Mouse (Mus musculus) intestine, embryonic 15.5 days (tissue): Measurements from ENCODE around the gene Kcnj1. TPM values are rescaled to one million over a fixed set of nuclear protein-coding genes. Genes with fewer than 3 reads are reported as not detected.
A peak's percentile ranks its signal among the peaks of the same experiment; 100 is the strongest.

Source experiments
- ATAC-seq: fragments of 200-750 bp; cut with Nextera tagmentation; 2 replicates; pipeline ENCODE4 v1.8.0; 2017; ENCODE audit warnings: moderate TSS enrichment, moderate library complexity
- H3K27ac ChIP-seq: fragments of 300-500 bp; sonication (generic); 2 replicates; pipeline ENCODE4 v1.5.1; 2015; ENCODE audit warnings: mild to moderate bottlenecking, inconsistent platforms
- H3K27me3 ChIP-seq: fragments of 300-500 bp; sonication (generic); replicated peaks from 2 replicates; pipeline ENCODE4 v1.6.1; 2015; ENCODE audit warnings: inconsistent platforms
- H3K36me3 ChIP-seq: fragments of 300-500 bp; sonication (generic); 2 replicates; pipeline ENCODE4 v1.6.1; 2015; ENCODE audit warnings: inconsistent platforms
- H3K4me1 ChIP-seq: fragments of 300-500 bp; sonication (generic); replicated peaks from 2 replicates; pipeline ENCODE4 v1.6.1; 2015; ENCODE audit warnings: inconsistent platforms
- H3K4me2 ChIP-seq: fragments of 300-500 bp; sonication (generic); replicated peaks from 2 replicates; pipeline ENCODE4 v1.6.1; 2015; ENCODE audit warnings: mild to moderate bottlenecking, inconsistent platforms
- H3K4me3 ChIP-seq: fragments of 300-500 bp; sonication (generic); replicated peaks from 2 replicates; pipeline ENCODE4 v1.5.1; 2015; ENCODE audit warnings: inconsistent platforms
- H3K9ac ChIP-seq: fragments of 300-500 bp; sonication (generic); 2 replicates; pipeline ENCODE4 v1.6.1; 2015; ENCODE audit warnings: inconsistent platforms
- H3K9me3 ChIP-seq: fragments of 300-500 bp; sonication (generic); 2 replicates; pipeline ENCODE4 v1.6.1; 2016; ENCODE audit warnings: inconsistent platforms
- WGBS: fragments of 180-500 bp; shearing (Covaris S2); methylation state at CpG from one replicate; pipeline ENCODE4 v1.1.7; 2015; 5-methylcytosine and 5-hydroxymethylcytosine counted together
- polyA plus RNA-seq: library from polyadenylated mRNA; unstranded; fragments of >200 nt; fragmentation: Nextera tagmentation; extraction: Ambion mirVana; gene quantifications from 2 replicates; pipeline ENCODE4 v1.2.1, GENCODE M21; 2015

Kcnj1 gene
- polyA plus RNA-seq, 1 experiment from 2014 or later, result not detected

DNA sequence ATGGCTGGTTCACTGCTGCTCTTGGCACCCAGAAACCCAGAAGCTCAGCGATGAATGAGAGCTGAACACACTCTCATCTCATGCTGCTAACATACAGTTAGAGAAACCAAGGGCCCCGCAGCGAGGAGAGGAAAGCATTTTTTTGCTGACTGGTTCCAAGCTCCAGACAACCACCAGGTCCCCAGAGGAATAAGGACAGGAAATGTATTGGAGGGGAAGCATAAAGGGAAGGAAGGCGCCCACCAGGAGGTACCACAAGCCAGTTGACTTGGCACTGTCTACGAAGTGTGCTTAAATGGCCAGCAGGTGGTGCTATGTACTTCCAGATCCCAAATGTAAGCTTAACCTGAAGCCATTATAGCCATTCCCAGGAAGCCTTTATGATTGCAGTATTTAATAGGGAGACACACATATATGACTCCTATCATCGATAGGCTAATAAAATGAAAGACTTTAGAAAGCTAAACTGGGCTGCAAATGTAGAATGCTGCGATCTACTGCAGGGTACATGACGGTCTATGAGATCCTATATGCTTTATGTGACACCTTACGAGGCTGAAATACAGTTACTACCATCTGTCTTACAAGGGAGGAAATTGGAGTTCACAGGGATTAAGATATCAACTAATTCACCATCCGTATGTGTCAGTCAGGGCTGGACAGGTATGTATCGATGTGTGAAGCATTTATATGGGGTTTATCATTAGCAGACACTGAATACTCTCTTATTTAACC is 33.1 kb downstream of the Kcnj1 start:
- Histone ChIP-seq H3K4me2 (no peak overlapping the region), H3K9me3 (no peaks in the 10 kb centered on the region), H3K27ac (no peak overlapping the region), H3K27me3 (peaks cover 13% of the 10 kb centered on the region), H3K4me1 (peaks cover 9% of the 10 kb centered on the region), H3K36me3 (no peaks in the 10 kb centered on the region), H3K9ac (no peak overlapping the region), H3K4me3 (no peak overlapping the region)
- ATAC-seq, result peak; percentile 59; the same call in 1 of the 2 replicates
- WGBS, result 40% methylated on average over 11 of the region's 11 CpGs

DNA sequence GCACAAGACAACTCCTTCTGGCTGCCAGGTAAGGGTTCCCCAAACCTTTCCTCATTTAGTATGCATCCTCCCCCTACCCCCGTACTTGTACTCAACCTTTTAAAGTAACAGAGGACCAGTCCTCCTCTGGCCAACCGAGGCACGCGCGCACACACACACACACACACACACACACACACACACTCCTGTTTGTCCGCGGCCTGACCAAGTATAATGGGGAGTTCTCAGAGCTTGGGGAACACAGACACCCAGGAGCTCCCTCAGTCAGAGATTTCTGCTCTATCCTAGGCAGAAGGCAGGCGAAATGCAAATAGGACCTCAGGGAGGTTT is 36.4 kb downstream of the Kcnj1 start:
- Histone ChIP-seq H3K36me3 (no peaks in the 10 kb centered on the region), H3K4me3 (peak overlapping the region; percentile 47), H3K4me1 (no peaks in the 10 kb centered on the region; the same call in none of the 2 replicates), H3K9ac (peak overlapping the region; percentile 61), H3K27ac (no peak overlapping the region), H3K27me3 (peaks cover 13% of the 10 kb centered on the region), H3K4me2 (peak overlapping the region; percentile 97), H3K9me3 (no peaks in the 10 kb centered on the region)
- no peak for ATAC-seq
- 21% methylated on average over 8 of the region's 8 CpGs for WGBS

DNA sequence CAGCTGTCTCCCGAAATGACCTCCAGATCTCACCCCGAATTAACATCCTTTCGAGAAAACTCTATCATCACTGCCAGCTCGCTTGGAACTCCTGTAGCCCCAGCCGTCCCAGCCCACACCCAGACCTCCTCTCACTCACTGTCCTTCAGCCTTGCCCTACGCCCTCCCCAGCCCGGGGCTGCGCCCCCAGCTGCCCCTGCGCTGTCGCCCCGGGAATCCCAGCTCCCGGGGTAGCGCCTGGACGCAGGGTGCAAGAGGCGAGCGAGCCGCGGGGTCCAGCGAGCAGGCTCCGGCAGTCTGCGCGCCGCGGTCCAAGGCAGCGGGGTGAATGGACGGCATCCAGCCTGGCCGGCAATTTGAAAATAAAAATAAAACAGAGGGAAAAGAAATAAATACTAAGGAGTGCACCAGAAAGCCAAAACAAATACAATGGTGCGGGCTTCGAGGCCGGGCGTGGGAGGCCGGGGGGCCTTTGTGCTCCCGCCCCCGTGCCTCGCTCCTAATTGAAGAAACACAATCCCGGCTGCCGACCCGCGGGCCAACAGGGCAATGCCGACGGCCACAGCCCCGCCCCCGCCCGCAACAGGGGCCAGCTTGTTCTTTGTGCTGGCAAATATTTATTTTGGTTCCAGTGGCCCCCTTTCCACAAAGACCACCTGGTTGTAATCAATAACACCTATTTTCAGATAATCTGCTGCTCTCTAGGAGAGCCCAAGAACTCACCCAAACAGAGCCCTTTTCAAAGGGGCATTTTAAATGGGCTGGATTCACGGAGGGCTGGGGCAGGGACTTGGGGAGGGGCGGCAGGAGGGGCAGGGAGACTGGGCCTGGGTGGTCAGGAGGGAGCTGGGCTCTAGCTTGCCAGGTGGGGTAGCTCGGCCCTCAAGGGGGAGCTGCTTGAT is 37.0 kb downstream of the Kcnj1 start:
- no peaks in the 10 kb centered on the region; the same call in none of the 2 replicates for H3K4me1 ChIP-seq
- peak overlapping the region; percentile 61 for H3K9ac ChIP-seq
- no peaks in the 10 kb centered on the region for H3K9me3 ChIP-seq
- no peaks in the 10 kb centered on the region for H3K36me3 ChIP-seq
- ATAC-seq, result peak; percentile 49; the same call in 1 of the 2 replicates
- WGBS, result 5% methylated on average over 47 of the region's 47 CpGs
- no peak overlapping the region for H3K27ac ChIP-seq
- peak overlapping the region; percentile 97 for H3K4me2 ChIP-seq
- H3K4me3 ChIP-seq, result peak overlapping the region; percentile 47
- H3K27me3 ChIP-seq, result peaks cover 13% of the 10 kb centered on the region

DNA sequence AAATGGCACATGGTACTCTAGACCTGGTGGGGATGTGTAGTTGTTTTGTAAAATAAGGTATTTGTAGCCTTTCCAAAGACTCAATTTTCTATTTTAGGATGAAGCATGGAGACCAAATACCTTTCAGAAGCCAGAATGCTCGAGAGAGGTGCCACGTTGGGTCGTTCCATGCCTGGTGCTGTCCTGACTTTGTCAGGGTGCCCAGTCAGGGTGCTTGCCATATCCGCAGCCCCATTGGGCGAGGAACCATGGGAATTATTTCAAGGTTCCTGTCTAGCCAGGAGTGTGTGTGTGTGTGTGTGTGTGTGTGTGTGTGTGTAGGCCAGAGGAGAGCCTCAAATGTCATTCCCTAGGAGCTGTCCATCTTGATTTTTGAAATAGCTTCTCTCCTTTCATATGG is 38.4 kb downstream of the Kcnj1 start:
- Histone ChIP-seq H3K27me3 (peaks cover 13% of the 10 kb centered on the region), H3K9ac (no peak overlapping the region), H3K36me3 (no peaks in the 10 kb centered on the region), H3K27ac (no peak overlapping the region), H3K4me1 (no peaks in the 10 kb centered on the region; the same call in none of the 2 replicates), H3K9me3 (no peaks in the 10 kb centered on the region), H3K4me2 (no peak overlapping the region), H3K4me3 (no peak overlapping the region)
- ATAC-seq, result no peak
- 90% methylated on average over 5 of the region's 5 CpGs for WGBS

DNA sequence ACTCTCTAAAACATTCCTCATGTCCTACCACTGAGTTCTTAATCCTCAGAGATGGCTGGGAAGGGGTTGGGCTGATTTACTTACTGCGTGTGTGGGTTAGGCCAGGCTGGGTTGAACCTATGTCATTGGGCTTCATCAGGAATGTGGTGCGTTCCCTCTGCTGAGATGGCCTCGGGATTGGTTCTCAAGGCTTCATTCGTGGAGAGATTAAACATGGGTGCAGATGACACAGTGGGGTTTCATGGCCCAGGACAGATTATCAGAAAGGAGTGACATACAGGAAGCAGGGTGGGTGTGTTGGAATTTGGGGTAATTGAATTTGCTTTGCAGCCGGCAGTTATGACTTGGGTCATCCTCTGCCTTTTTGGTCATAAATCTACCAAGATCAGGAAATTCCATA is 39.2 kb downstream of the Kcnj1 start:
- no peaks in the 10 kb centered on the region for H3K36me3 ChIP-seq
- no peak overlapping the region for H3K4me2 ChIP-seq
- ATAC-seq, result no peak
- H3K27me3 ChIP-seq, result peaks cover 13% of the 10 kb centered on the region
- H3K27ac ChIP-seq, result no peak overlapping the region
- no peak overlapping the region for H3K9ac ChIP-seq
- no peaks in the 10 kb centered on the region; the same call in none of the 2 replicates for H3K4me1 ChIP-seq
- 81% methylated on average over 5 of the region's 5 CpGs for WGBS
- no peaks in the 10 kb centered on the region for H3K9me3 ChIP-seq
- no peak overlapping the region for H3K4me3 ChIP-seq

DNA sequence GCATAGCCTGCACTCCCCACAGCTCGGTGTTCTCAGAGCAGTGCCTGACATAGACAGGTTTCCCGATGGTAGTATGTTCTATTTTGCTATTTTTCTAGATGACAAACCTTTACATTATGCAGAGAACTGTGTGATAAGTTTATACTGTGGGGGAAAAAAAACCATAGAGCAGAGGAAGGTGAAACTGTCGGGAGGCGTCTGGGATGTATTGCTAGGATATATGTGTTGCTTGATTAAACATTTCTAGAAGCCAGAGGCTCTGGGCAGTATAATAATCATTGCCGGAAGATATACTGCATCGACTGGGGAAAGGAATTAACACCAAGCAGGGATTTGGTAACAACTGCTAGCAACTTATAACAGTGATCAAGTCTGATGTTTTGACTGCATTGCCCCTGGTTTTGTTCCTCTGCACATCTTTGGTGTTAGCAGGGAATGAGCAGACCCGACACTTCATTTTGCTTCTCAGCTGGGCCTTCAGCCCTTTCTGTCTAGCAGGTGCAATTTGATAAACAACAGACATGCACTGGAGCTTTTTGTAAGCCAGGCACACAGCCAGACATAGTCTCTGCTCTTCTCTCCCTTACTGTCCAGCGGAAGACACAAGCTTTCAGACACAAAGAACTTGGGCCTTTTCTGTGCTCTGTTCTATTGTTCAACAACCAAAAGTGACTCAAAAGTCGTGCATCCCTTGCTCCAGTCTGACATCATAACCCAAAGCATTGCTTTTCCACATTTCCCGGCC is 40.7 kb downstream of the Kcnj1 start:
- Histone ChIP-seq H3K27ac (no peak overlapping the region), H3K9ac (no peak overlapping the region), H3K4me2 (no peak overlapping the region), H3K4me1 (no peaks in the 10 kb centered on the region; the same call in none of the 2 replicates), H3K27me3 (peaks cover 13% of the 10 kb centered on the region), H3K36me3 (no peaks in the 10 kb centered on the region), H3K9me3 (no peaks in the 10 kb centered on the region), H3K4me3 (no peak overlapping the region)
- WGBS, result 32% methylated on average over 10 of the region's 10 CpGs
- ATAC-seq, result peak; percentile 70

DNA sequence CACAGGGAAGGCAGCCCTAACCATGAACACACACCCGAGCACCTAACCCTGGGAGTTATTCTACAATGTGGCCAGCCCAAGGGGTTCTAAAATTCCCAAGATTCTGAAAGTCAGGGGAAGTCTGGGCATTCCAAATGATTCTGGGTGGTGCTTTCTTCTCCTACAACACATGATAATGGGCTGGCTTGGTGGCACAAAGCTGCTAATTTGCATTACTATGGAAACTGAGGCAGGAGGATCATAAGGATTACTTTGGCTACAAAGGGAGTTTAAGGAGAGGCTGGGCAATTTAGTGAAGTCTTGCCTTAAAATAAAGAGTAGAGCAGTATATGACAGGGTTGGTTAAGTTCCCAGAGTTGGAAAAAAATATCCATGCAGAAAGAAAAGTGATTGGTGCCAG is 42.7 kb downstream of the Kcnj1 start:
- no peak for ATAC-seq
- 63% methylated on average over 1 of the region's 1 CpGs for WGBS
- H3K4me2 ChIP-seq, result no peak overlapping the region
- no peaks in the 10 kb centered on the region for H3K4me1 ChIP-seq
- H3K27ac ChIP-seq, result no peak overlapping the region
- H3K4me3 ChIP-seq, result no peak overlapping the region
- H3K9ac ChIP-seq, result no peak overlapping the region
- H3K9me3 ChIP-seq, result no peaks in the 10 kb centered on the region
- H3K27me3 ChIP-seq, result 0 out of 2 replicates have a peak, but pooled peaks cover 2% of the 10 kb centered on the region
- no peaks in the 10 kb centered on the region for H3K36me3 ChIP-seq

DNA sequence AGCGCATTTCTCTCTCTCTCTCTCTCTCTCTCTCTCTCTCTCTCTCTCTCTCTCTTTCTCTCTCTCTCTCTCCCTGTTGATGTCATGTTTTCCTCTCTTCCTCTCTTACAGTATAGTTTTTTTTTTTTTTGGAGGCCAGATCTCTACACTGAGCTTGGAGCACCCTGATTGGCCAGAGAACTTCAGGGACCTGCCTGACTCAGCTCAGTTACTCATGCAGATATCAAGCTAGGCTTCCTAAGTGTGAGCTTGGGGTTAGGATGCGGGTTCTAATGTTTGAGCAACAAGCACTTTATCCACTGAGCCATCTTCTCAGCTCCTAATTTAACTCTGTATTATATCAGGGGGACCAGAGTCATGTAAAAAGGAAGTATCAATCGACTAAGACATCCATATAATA is 43.7 kb downstream of the Kcnj1 start:
- ATAC-seq, result no peak
- WGBS, result 88% methylated on average over 3 of the region's 3 CpGs
- no peak overlapping the region for H3K9ac ChIP-seq

DNA sequence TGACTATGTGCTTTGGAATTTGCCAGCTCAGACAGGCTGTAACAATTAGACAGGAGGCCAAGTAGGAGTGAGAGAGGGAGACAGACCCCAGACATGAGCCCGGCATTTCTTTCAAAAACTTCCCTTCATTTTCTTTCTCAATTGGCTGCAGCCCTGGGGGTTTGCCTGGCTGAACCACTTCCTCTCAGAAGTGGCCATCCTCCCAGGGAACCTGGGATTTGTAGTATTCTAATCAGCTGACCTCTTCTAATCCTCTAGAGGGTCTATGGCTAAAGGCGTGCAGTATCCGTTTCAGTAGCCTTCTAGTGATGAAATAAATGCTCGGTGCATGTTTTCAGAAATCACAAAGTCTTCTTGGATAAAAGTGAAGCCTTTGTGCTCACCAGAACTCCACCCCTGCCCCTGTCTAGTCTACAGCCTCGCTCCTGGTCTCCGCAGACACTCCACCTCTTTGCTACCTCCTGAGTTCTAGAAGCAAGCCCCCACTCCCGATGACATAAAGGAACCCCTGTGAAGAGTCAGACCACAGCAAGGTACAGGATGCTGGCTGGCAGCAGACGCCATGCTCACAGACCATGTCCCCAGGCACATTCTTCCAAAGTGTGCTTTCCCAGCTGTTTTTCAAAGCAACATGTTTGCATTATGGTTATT is 45.3 kb downstream of the Kcnj1 start:
- no peaks in the 10 kb centered on the region for H3K36me3 ChIP-seq
- no peak for ATAC-seq
- H3K9ac ChIP-seq, result no peak overlapping the region
- WGBS, result 57% methylated on average over 8 of the region's 8 CpGs
- no peaks in the 10 kb centered on the region for H3K27me3 ChIP-seq
- no peak overlapping the region for H3K4me2 ChIP-seq
- H3K4me3 ChIP-seq, result no peak overlapping the region
- no peak overlapping the region for H3K27ac ChIP-seq
- H3K9me3 ChIP-seq, result no peaks in the 10 kb centered on the region
- no peaks in the 10 kb centered on the region for H3K4me1 ChIP-seq

More for the DNA sequence above, 43.7 kb downstream of the Kcnj1 start:
- no peaks in the 10 kb centered on the region for H3K27me3 ChIP-seq
- no peak overlapping the region for H3K4me3 ChIP-seq
- H3K36me3 ChIP-seq, result no peaks in the 10 kb centered on the region
- H3K4me1 ChIP-seq, result no peaks in the 10 kb centered on the region
- no peak overlapping the region for H3K27ac ChIP-seq
- H3K4me2 ChIP-seq, result no peak overlapping the region
- H3K9me3 ChIP-seq, result no peaks in the 10 kb centered on the region

DNA sequence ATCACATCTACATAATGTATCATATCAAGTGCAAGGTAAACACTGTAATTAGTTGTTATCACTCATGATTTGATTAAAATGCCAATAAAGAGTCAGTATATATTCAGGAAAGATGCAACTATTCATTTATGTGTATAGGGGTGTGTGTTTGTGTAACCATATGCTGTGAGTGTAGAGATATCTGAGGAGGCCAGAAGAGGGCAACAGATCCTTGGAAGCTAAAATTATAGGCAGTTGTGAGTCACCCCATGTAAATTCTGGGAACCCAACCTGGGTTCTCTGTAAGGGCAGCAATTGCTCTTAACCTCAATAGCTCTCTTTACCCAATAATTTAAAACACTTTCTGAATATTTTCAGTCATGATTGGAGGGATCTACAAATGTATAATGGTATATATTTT is 48.4 kb downstream of the Kcnj1 start:
- no peak for ATAC-seq
- no peak overlapping the region for H3K4me2 ChIP-seq
- H3K27me3 ChIP-seq, result no peaks in the 10 kb centered on the region
- no peak overlapping the region for H3K9ac ChIP-seq
- no peaks in the 10 kb centered on the region for H3K9me3 ChIP-seq
- no peaks in the 10 kb centered on the region for H3K36me3 ChIP-seq
- no peak overlapping the region for H3K4me3 ChIP-seq
- no peaks in the 10 kb centered on the region for H3K4me1 ChIP-seq
- H3K27ac ChIP-seq, result no peak overlapping the region

DNA sequence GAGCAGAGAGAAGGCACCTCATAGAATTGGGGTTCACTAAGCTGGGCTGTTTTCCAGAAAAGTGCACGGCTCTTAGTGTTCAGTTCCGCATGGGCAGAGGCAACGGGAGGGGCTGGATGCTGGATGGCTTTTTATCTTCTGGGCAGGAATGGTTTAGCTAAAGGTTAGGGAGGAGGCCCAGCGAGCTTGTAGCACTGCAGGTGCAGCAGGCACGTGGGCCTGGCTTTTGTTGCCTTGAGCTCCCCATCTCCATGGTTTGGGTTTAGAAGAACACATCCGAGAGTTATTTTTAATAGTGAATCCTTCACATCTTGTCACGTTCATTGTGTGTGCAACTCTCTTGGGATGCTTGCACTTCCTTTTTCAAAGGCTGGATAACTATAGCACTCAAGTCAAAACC is 53.0 kb downstream of the Kcnj1 start:
- H3K4me1 ChIP-seq, result no peaks in the 10 kb centered on the region
- H3K36me3 ChIP-seq, result no peaks in the 10 kb centered on the region
- no peak overlapping the region for H3K27ac ChIP-seq
- no peaks in the 10 kb centered on the region for H3K27me3 ChIP-seq
- no peak overlapping the region for H3K4me3 ChIP-seq
- H3K4me2 ChIP-seq, result no peak overlapping the region
- H3K9me3 ChIP-seq, result no peaks in the 10 kb centered on the region
- 78% methylated on average over 7 of the region's 7 CpGs for WGBS
- no peak for ATAC-seq
- H3K9ac ChIP-seq, result no peak overlapping the region

DNA sequence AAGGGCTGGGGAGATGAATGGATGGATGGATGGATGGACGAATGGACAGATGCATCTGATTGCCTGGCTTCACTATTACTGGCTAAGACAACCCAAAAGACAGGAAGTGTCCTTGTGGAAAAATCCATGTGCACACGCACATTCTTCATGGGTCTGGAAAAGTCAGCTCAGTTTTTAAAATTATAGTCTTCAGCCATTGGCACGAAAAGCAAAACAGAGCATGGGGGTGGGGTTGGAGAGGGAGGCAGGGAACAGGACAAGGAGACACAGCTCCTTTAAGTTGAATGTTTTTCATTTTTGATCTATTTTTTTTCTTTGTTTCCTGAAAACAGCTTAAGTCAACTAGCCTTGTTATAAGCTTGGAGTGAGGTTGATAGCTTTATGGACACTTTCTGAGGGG is 58.8 kb downstream of the Kcnj1 start:
- Histone ChIP-seq H3K27ac (no peak overlapping the region), H3K4me3 (no peak overlapping the region), H3K4me2 (no peak overlapping the region), H3K4me1 (no peaks in the 10 kb centered on the region), H3K36me3 (no peaks in the 10 kb centered on the region), H3K27me3 (no peaks in the 10 kb centered on the region), H3K9me3 (no peaks in the 10 kb centered on the region), H3K9ac (no peak overlapping the region)
- WGBS, result 74% methylated on average over 3 of the region's 3 CpGs
- ATAC-seq, result no peak
